Mouse (Mus musculus) neutrophil, adult 83 days (primary cell): ENCODE measurements around the gene Scmh1. TPM values are rescaled to one million over a fixed set of nuclear protein-coding genes. Genes with fewer than 3 reads are reported as not detected.

Experiments
- total RNA-seq, 2 experiments: library from RNA; stranded (reverse); gene quantifications; one replicate each; pipeline ENCODE4 v1.2.4; 2023

Scmh1 gene
- 10 to 100 TPM; 21.4 to 24.0 TPM for total RNA-seq

GRCm38 (mm10) chr4:120405144-120405805 is at the start of gene Scmh1:
Gene Scmh1 (plus strand): TSS chr4:120405281.

DNA sequence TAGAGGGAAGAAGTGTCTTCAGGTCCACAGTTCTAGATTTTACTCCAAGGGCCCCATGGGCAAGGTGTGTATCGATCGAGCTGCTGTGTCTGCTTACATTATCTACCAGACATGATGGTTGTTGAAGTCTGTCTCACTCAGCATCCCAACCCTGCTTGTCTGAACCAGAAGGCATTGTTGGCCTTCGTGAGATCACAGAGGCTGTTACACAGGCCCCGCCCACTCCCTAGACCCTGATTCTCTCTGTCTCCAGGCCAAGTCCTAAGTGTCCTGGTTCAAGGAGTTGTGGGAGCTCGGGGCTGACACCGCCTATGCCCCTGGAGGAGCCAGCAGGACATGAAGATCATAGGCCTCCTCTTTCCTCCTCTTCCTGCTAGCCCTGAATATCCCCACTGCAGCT is 126.9 kb downstream of the Scmh1 start, which contains the start of gene Slfnl1:
Gene Slfnl1, plus strand, starts transcription at position 246 of the 400 bp plus-strand sequence.

GRCm38 (mm10) chr4:120569486-120570437 is 164.7 kb downstream of the Scmh1 start, which contains the start of gene Ctps:
Gene Ctps (minus strand): TSS chr4:120570276.

Other genes starting within 250 kb of the Scmh1 start
- not detected for gene Edn2, start 244.1 kb upstream of the Scmh1 start, total RNA-seq
- not detected for gene Foxo6, start 117.9 kb upstream of the Scmh1 start, total RNA-seq
- gene Slfnl1, start 127.0 kb downstream of the Scmh1 start, total RNA-seq = under 1 TPM in 1 of 2 experiments, not detected in 1; 0.22 TPM
- 10 to 100 TPM in 1 of 2 experiments, 1 to 10 TPM in 1; 8.9 to 10.6 TPM for gene Ctps, start 165.0 kb downstream of the Scmh1 start, total RNA-seq
- gene Gm8439, start 183.5 kb downstream of the Scmh1 start, total RNA-seq = 1 to 10 TPM; 1.6 TPM